Mouse (Mus musculus) liver, adult 2 months (tissue): Measurements from ENCODE around the gene 2210407C18Rik. TPM values are rescaled to one million over a fixed set of nuclear protein-coding genes. Genes with fewer than 3 reads are reported as not detected.

Experiments
- DNase-seq: peaks from one replicate; pipeline ENCODE4 v3.0.0-alpha.2; 2011; ENCODE audit warnings: low read depth, low spot score; ENCODE audit errors: extremely low read depth
- H3K27ac ChIP-seq: fragments of 200-500 bp; replicated peaks from 2 replicates; pipeline ENCODE4 v1.5.1; 2012; ENCODE audit warnings: low read depth, mild to moderate bottlenecking, control low read depth, inconsistent platforms, low read length; ENCODE audit not compliant: insufficient read depth
- H3K27me3 ChIP-seq: fragments of 200-500 bp; 2 replicates; pipeline ENCODE4 v1.6.1; 2012; ENCODE audit warnings: mild to moderate bottlenecking, moderate library complexity, low read length, inconsistent platforms; ENCODE audit not compliant: control insufficient read depth, insufficient read depth
- H3K36me3 ChIP-seq: fragments of 200-500 bp; 2 replicates; pipeline ENCODE4 v1.6.1; 2012; ENCODE audit warnings: low read length, inconsistent platforms; ENCODE audit not compliant: control insufficient read depth, insufficient read depth
- H3K4me1 ChIP-seq: fragments of 200-500 bp; 2 replicates; pipeline ENCODE4 v1.6.1; 2011; ENCODE audit warnings: low read length; ENCODE audit not compliant: control insufficient read depth, insufficient read depth
- H3K4me3 ChIP-seq: fragments of 200-500 bp; 2 replicates; pipeline ENCODE4 v1.5.1; 2011; ENCODE audit warnings: low read depth, mild to moderate bottlenecking, control low read depth, low read length, moderate library complexity; ENCODE audit not compliant: insufficient read depth
- H3K79me2 ChIP-seq: fragments of 200-500 bp; 2 replicates; pipeline ENCODE4 v1.6.1; 2012; ENCODE audit warnings: inconsistent platforms, mild to moderate bottlenecking, low read length, moderate library complexity; ENCODE audit not compliant: control insufficient read depth, insufficient read depth
- H3K9ac ChIP-seq: fragments of 200-500 bp; 2 replicates; pipeline ENCODE4 v1.6.1; 2012; ENCODE audit warnings: low read depth, mild to moderate bottlenecking, control low read depth, inconsistent platforms, low read length
- CTCF ChIP-seq: fragments of 200-500 bp; IDR thresholded peaks from 2 replicates; pipeline ENCODE4 v1.5.1; 2011; ENCODE audit warnings: low read depth, low read length, control low read depth
- POLR2A ChIP-seq: fragments of 200-500 bp; IDR thresholded peaks from 2 replicates; pipeline ENCODE4 v1.6.1; 2011; ENCODE audit warnings: low read length, control low read depth; ENCODE audit not compliant: insufficient read depth; ENCODE audit errors: extremely low read depth
- WGBS: fragments of 180-500 bp; shearing (Covaris S2); methylation state at CpG from one replicate; pipeline ENCODE4 v1.1.7; 2018; 5-methylcytosine and 5-hydroxymethylcytosine counted together
- polyA plus RNA-seq: library from polyadenylated mRNA; depleted of rRNA; stranded (reverse); fragments of >200 nt; gene quantifications from 2 replicates; pipeline ENCODE4 v1.2.3, GENCODE M21; 2012; rRNA removed
- total RNA-seq: library from RNA; depleted of rRNA; stranded (reverse); fragments of >200 nt; gene quantifications from 2 replicates; pipeline ENCODE4 v1.2.3, GENCODE M21; 2014; rRNA removed

Gene 2210407C18Rik
- total RNA-seq (0.27 TPM in 1 of 2 replicates, not detected in the other), polyA plus RNA-seq (not detected in 2 replicates)

- no peaks in the 10 kb centered on the region for H3K79me2 ChIP-seq
- TF ChIP-seq CTCF (no peak), POLR2A (no peak)
- no peak within 1 kb of the TSS for H3K4me3 ChIP-seq
- peaks cover 9% of the 10 kb centered on the region; the same call in 1 of the 2 replicates for H3K4me1 ChIP-seq
- WGBS, result 92% methylated on average over 4 of the region's 4 CpGs
- no peak within 1 kb of the TSS for H3K27ac ChIP-seq
- DNase-seq, result no peak
- H3K36me3 ChIP-seq, result no peaks in the 10 kb centered on the region
- H3K27me3 ChIP-seq, result no peaks in the 10 kb centered on the region
- H3K9ac ChIP-seq, result no peak within 1 kb of the TSS
Measured at GRCm38 (mm10) chr11:58615975-58616374, at the start of gene 2210407C18Rik. Gene 2210407C18Rik, minus strand, starts transcription at chr11:58616075.

DNA sequence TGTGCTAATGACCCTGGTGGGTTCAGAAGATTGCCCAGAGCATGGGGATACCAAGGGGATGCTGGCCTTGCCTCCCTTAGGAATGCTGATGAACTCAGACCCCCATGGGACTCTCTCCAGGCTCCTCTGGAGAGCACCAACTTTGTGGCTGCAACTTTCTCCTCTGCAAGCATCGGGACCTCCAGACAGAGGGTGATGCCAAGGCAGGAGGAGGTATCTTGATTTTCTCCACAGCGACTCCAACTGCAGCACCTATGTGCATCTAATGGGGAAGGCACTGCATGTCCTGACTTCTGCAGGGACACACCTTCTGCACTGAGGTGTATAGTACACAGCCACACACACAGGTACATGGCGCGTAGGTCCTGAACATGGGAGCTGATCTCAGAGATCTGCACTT is 42.7 kb upstream of the 2210407C18Rik start, which contains the start of gene Olfr322:
Olfr322 (plus strand) TSS at position 187 of the 400 bp plus-strand sequence.
- Histone ChIP-seq H3K79me2 (no peaks in the 10 kb centered on the region), H3K4me3 (no peak within 1 kb of the TSS), H3K36me3 (no peaks in the 10 kb centered on the region), H3K27me3 (no peaks in the 10 kb centered on the region), H3K4me1 (no peaks in the 10 kb centered on the region), H3K27ac (no peak within 1 kb of the TSS), H3K9ac (no peak within 1 kb of the TSS)
- DNase-seq, result no peak
- no peak for TF ChIP-seq POLR2A
- no peak for TF ChIP-seq CTCF
- 86% methylated on average over 4 of the region's 4 CpGs for WGBS

DNA sequence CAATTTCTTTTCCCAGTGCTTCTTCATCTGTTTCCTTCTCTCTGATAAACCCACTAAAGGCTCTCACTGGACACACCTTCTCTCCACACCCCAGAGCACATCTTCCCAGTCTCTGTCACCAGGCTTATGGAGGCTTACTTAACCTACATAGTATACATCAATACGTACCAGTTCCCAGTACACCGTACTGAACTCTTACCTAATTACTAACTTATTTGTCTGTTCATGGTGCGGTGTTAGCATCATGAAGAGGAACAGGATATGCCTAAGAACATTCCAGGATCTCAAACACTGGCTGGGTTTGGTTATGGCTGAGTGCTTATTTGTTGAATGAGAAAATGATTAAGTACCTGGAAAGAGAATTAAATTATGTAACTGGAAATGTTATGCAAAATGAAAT is 39.3 kb upstream of the 2210407C18Rik start:
- WGBS, result 87% methylated on average over 3 of the region's 3 CpGs
- Histone ChIP-seq H3K79me2 (no peaks in the 10 kb centered on the region), H3K4me3 (no peak overlapping the region), H3K4me1 (no peaks in the 10 kb centered on the region), H3K9ac (no peak overlapping the region), H3K27ac (no peak overlapping the region), H3K36me3 (no peaks in the 10 kb centered on the region), H3K27me3 (peaks cover 2% of the 10 kb centered on the region; the same call in 1 of the 2 replicates)
- no peak for DNase-seq
- TF ChIP-seq POLR2A, result no peak
- TF ChIP-seq CTCF, result no peak

DNA sequence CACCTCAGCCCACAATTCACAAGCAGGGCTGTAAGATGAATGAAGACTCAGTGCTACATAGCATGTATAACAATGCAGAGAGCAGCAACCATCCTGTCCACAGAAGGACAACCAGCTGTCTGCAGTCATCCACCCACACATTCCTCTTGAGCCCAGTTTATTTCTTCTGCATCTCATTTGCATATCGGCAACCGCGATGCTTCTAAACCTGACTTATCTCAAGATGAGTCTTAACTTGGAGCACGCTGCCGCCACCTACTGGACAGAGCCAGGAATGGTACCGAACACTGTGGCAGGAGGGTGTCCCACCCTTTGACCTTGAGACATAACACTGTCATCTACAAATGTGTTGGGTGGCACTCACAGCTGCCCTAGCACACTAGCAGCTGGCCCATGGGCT is 27.5 kb upstream of the 2210407C18Rik start:
- WGBS, result 38% methylated on average over 6 of the region's 6 CpGs
- no peak overlapping the region for H3K9ac ChIP-seq
- no peaks in the 10 kb centered on the region for H3K36me3 ChIP-seq
- no peaks in the 10 kb centered on the region for H3K79me2 ChIP-seq
- H3K4me3 ChIP-seq, result no peak overlapping the region
- peak; percentile 12 for DNase-seq
- TF ChIP-seq CTCF, result peak; percentile 86
- TF ChIP-seq POLR2A, result no peak
- H3K27ac ChIP-seq, result no peak overlapping the region
- peaks cover 6% of the 10 kb centered on the region for H3K27me3 ChIP-seq
- H3K4me1 ChIP-seq, result no peaks in the 10 kb centered on the region; the same call in 1 of the 2 replicates

- peaks cover 6% of the 10 kb centered on the region for H3K27me3 ChIP-seq
- no peak for DNase-seq
- no peaks in the 10 kb centered on the region; the same call in 1 of the 2 replicates for H3K4me1 ChIP-seq
- no peak overlapping the region for H3K4me3 ChIP-seq
- no peak overlapping the region for H3K27ac ChIP-seq
- no peak for TF ChIP-seq POLR2A
- no peak for TF ChIP-seq CTCF
- no peaks in the 10 kb centered on the region for H3K79me2 ChIP-seq
- H3K36me3 ChIP-seq, result no peaks in the 10 kb centered on the region
- WGBS, result 71% methylated on average over 13 of the region's 13 CpGs
- no peak overlapping the region for H3K9ac ChIP-seq
Measured at GRCm38 (mm10) chr11:58641638-58642358, 25.9 kb upstream of the 2210407C18Rik start.

- H3K27ac ChIP-seq, result no peak overlapping the region
- no peak overlapping the region for H3K4me3 ChIP-seq
- H3K9ac ChIP-seq, result no peak overlapping the region
Measured at GRCm38 (mm10) chr11:58641057-58641456, 25.2 kb upstream of the 2210407C18Rik start.

More at GRCm38 (mm10) chr11:58641057-58641456, 25.2 kb upstream of the 2210407C18Rik start:
- H3K4me1 ChIP-seq, result no peaks in the 10 kb centered on the region; the same call in 1 of the 2 replicates
- no peak for TF ChIP-seq CTCF
- no peak for TF ChIP-seq POLR2A
- no peak for DNase-seq
- WGBS, result 32% methylated on average over 14 of the region's 14 CpGs
- no peaks in the 10 kb centered on the region for H3K79me2 ChIP-seq
- H3K27me3 ChIP-seq, result peaks cover 6% of the 10 kb centered on the region
- no peaks in the 10 kb centered on the region for H3K36me3 ChIP-seq
